Mouse (Mus musculus) midbrain, embryonic 10.5 days (tissue): ENCODE measurements around the gene Ing2. TPM values are rescaled to one million over a fixed set of nuclear protein-coding genes. Genes with fewer than 3 reads are reported as not detected.

ENCODE experiments used
- DNase-seq: peaks from one replicate; pipeline ENCODE4 v3.0.0-alpha.2; 2017; ENCODE audit warnings: low spot score
- H3K27ac ChIP-seq: fragments of 300-500 bp; sonication (generic); replicated peaks from 2 replicates; pipeline ENCODE4 v1.5.1; 2016; ENCODE audit warnings: mild to moderate bottlenecking
- H3K27me3 ChIP-seq: fragments of 300-500 bp; sonication (generic); 2 replicates; pipeline ENCODE4 v1.6.1; 2016; ENCODE audit warnings: low read depth, mild to moderate bottlenecking; ENCODE audit not compliant: poor library complexity, severe bottlenecking
- H3K36me3 ChIP-seq: fragments of 300-500 bp; sonication (generic); 2 replicates; pipeline ENCODE4 v1.6.1; 2016; ENCODE audit warnings: mild to moderate bottlenecking, moderate library complexity
- H3K4me1 ChIP-seq: fragments of 300-500 bp; sonication (generic); 2 replicates; pipeline ENCODE4 v1.6.1; 2016
- H3K4me3 ChIP-seq: fragments of 300-500 bp; sonication (generic); 2 replicates; pipeline ENCODE4 v1.5.1; 2016; ENCODE audit warnings: mild to moderate bottlenecking, moderate library complexity
- H3K9me3 ChIP-seq: fragments of 300-500 bp; sonication (generic); replicated peaks from 2 replicates; pipeline ENCODE4 v1.6.1; 2016; ENCODE audit warnings: mild to moderate bottlenecking
- WGBS: fragments of 180-500 bp; shearing (Covaris S2); methylation state at CpG from one replicate; pipeline ENCODE4 v1.1.7; 2016; 5-methylcytosine and 5-hydroxymethylcytosine counted together
- polyA plus RNA-seq: library from polyadenylated mRNA; unstranded; fragments of >200 nt; fragmentation: Nextera tagmentation; extraction: Ambion mirVana; gene quantifications from 2 replicates; pipeline ENCODE4 v1.2.1, GENCODE M21; 2016

Ing2 gene
- polyA plus RNA-seq, 1 experiment from 2014 or later, result 9.0 TPM

- Histone ChIP-seq H3K4me1 (peaks cover 27% of the 10 kb centered on the region), H3K27me3 (peaks cover 8% of the 10 kb centered on the region; the same call in 1 of the 2 replicates), H3K27ac (peak overlapping the region; percentile 84; the same call in 1 of the 2 replicates), H3K9me3 (peaks cover 4% of the 10 kb centered on the region; the same call in 1 of the 2 replicates), H3K36me3 (no peaks in the 10 kb centered on the region), H3K4me3 (peak overlapping the region; percentile 52)
- DNase-seq, result peak; percentile 20
- WGBS, result 38% methylated on average over 7 of the region's 7 CpGs
These were observed 15.9 kb upstream of the Ing2 start for GRCm38 (mm10) chr8:47691303-47691702.

DNA sequence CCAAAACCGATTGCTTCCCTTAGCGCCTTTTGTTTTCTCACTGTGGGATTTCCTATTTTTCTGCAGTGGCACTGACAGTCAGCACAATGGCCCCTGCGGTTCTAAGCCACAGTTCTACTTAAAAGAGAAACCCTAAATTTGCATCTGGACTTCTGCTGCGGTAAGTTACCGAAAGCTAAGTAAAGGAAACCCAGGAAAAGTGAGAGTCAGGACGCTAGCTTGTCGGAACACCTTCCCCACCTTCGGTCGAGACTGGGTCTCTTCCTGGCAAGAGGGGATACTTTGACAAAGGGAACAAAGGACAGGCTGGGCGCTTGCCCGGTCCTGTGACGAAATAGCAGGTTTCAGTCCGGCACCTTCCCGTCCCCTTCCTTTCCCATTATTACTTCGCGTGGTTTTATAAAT lies 15.3 kb upstream of the Ing2 start:
- WGBS, result under 1% methylated on average over 16 of the region's 16 CpGs
- H3K27ac ChIP-seq, result peak overlapping the region; percentile 84
- peak; percentile 63 for DNase-seq

GRCm38 (mm10) chr8:47689704-47690326 lies 14.5 kb upstream of the Ing2 start:
- peaks cover 2% of the 10 kb centered on the region; the same call in 1 of the 2 replicates for H3K36me3 ChIP-seq
- peak overlapping the region; percentile 43; the same call in 1 of the 2 replicates for H3K27ac ChIP-seq
- H3K9me3 ChIP-seq, result peaks cover 4% of the 10 kb centered on the region; the same call in 1 of the 2 replicates
- peaks cover 27% of the 10 kb centered on the region for H3K4me1 ChIP-seq
- H3K4me3 ChIP-seq, result no peak overlapping the region
- WGBS, result 53% methylated on average over 12 of the region's 12 CpGs
- DNase-seq, result peak; percentile 37
- peaks cover 8% of the 10 kb centered on the region; the same call in 1 of the 2 replicates for H3K27me3 ChIP-seq

More for the DNA sequence above, 15.3 kb upstream of the Ing2 start:
- H3K4me3 ChIP-seq, result peak overlapping the region; percentile 52
- H3K9me3 ChIP-seq, result peaks cover 4% of the 10 kb centered on the region; the same call in 1 of the 2 replicates
- no peaks in the 10 kb centered on the region for H3K36me3 ChIP-seq
- peaks cover 8% of the 10 kb centered on the region; the same call in 1 of the 2 replicates for H3K27me3 ChIP-seq
- peaks cover 27% of the 10 kb centered on the region for H3K4me1 ChIP-seq

- Histone ChIP-seq H3K4me1 (peaks cover 6% of the 10 kb centered on the region; the same call in 1 of the 2 replicates), H3K27ac (no peak overlapping the region), H3K4me3 (no peak overlapping the region), H3K9me3 (peaks cover 1% of the 10 kb centered on the region; the same call in 1 of the 2 replicates), H3K27me3 (no peaks in the 10 kb centered on the region), H3K36me3 (peaks cover 11% of the 10 kb centered on the region)
- no peak for DNase-seq
- WGBS, result 86% methylated on average over 5 of the region's 5 CpGs
These were observed 9.1 kb upstream of the Ing2 start for GRCm38 (mm10) chr8:47684441-47684840.

GRCm38 (mm10) chr8:47683994-47684393 lies 8.6 kb upstream of the Ing2 start:
- Histone ChIP-seq H3K36me3 (peaks cover 16% of the 10 kb centered on the region), H3K4me3 (no peak overlapping the region), H3K27me3 (no peaks in the 10 kb centered on the region), H3K27ac (no peak overlapping the region), H3K9me3 (peaks cover 4% of the 10 kb centered on the region; the same call in 1 of the 2 replicates), H3K4me1 (peaks cover 3% of the 10 kb centered on the region; the same call in 1 of the 2 replicates)
- whole genome bisulfite sequencing, result 91% methylated on average over 9 of the region's 9 CpGs
- no peak for DNase-seq

- H3K36me3 ChIP-seq, result peaks cover 24% of the 10 kb centered on the region
- no peaks in the 10 kb centered on the region for H3K27me3 ChIP-seq
- peaks cover 4% of the 10 kb centered on the region; the same call in 1 of the 2 replicates for H3K9me3 ChIP-seq
- 92% methylated on average over 4 of the region's 4 CpGs for WGBS
- H3K4me1 ChIP-seq, result peaks cover 13% of the 10 kb centered on the region
- DNase-seq, result no peak
- H3K4me3 ChIP-seq, result no peak overlapping the region
- H3K27ac ChIP-seq, result no peak overlapping the region
These were observed 5.0 kb upstream of the Ing2 start for GRCm38 (mm10) chr8:47680306-47680705.

- peaks cover 13% of the 10 kb centered on the region for H3K4me1 ChIP-seq
- no peak for DNase-seq
- H3K9me3 ChIP-seq, result peaks cover 4% of the 10 kb centered on the region; the same call in 1 of the 2 replicates
- H3K27me3 ChIP-seq, result no peaks in the 10 kb centered on the region
- H3K36me3 ChIP-seq, result peaks cover 19% of the 10 kb centered on the region
- no peak overlapping the region for H3K4me3 ChIP-seq
- WGBS, result 69% methylated on average over 1 of the region's 1 CpGs
- H3K27ac ChIP-seq, result no peak overlapping the region
These were observed 4.2 kb upstream of the Ing2 start for GRCm38 (mm10) chr8:47679603-47680002.

DNA sequence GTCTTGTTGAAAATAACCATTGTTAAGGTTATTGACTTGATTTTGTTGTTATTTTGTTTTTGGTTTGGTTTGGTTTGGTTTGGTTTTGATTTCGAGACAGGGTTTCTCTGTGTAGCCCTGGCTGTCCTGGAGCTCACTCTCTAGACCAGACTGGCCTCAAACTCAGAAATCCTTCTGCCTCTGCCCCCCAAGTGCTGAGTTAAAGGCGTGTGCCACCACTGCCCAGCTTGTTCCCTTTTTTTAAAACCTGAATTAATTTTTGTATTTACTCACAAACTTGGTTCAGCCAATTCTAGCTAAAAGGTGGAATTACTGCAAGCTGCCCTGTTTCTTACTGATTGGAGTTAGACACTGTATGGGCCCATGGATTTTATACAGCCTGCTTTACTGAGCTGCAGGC lies 1.3 kb upstream of the Ing2 start:
- H3K4me1 ChIP-seq, result peaks cover 19% of the 10 kb centered on the region
- 47% methylated on average over 2 of the region's 2 CpGs for WGBS
- no peak for DNase-seq
- H3K36me3 ChIP-seq, result peaks cover 14% of the 10 kb centered on the region
- no peaks in the 10 kb centered on the region for H3K27me3 ChIP-seq
- H3K27ac ChIP-seq, result peak overlapping the region; percentile 99; the same call in 1 of the 2 replicates
- peak overlapping the region; percentile 91 for H3K4me3 ChIP-seq
- H3K9me3 ChIP-seq, result peaks cover 4% of the 10 kb centered on the region; the same call in 1 of the 2 replicates

DNA sequence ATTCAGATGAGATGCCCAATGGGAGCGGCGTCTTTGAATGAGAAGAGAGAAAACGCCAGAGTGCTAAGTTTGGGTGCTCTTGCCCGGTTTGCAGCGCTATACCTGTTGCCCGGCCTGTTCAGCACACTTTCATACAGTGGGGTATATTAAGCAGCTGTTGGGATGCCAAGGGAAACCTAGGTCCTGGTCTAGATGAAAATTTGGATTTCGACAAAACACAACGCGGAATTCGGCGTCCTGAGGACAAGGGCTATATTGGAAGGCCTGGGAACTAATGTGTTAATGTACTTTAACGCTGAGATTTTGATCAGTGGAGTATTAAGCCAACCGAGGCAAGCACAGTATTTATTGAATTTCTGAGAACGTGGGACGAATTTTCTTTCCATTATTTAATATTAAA lies 868 bp upstream of the Ing2 start:
- H3K9me3 ChIP-seq, result peaks cover 4% of the 10 kb centered on the region; the same call in 1 of the 2 replicates
- H3K36me3 ChIP-seq, result peaks cover 14% of the 10 kb centered on the region
- H3K27me3 ChIP-seq, result no peaks in the 10 kb centered on the region
- peak overlapping the region; percentile 91 for H3K4me3 ChIP-seq
- no peak for DNase-seq
- WGBS, result 1% methylated on average over 15 of the region's 15 CpGs
- H3K4me1 ChIP-seq, result peaks cover 19% of the 10 kb centered on the region
- peak overlapping the region; percentile 99 for H3K27ac ChIP-seq

DNA sequence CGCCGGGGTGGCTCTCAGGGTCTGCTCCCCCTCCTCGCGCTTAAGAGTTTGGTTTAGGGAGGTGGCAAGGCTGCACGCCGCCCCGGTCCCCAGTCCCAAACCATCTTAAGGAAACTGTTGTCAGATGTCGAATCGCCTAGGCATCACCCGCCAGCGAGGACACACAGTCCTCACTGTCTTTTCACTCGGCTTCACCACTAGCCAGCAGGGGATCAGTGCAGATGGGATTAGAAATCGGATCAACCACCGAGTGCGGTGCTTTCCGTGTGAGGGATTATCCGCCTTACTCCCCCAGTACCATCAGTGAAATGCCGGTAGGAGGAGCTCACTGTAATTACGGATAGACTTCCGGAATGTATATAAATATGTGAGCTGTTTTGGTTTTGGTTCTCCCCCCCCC lies 430 bp upstream of the Ing2 start:
- Histone ChIP-seq H3K4me1 (peaks cover 19% of the 10 kb centered on the region), H3K27me3 (no peaks in the 10 kb centered on the region), H3K27ac (peak overlapping the region; percentile 99), H3K4me3 (peak overlapping the region; percentile 91), H3K36me3 (peaks cover 14% of the 10 kb centered on the region), H3K9me3 (peaks cover 4% of the 10 kb centered on the region; the same call in 1 of the 2 replicates)
- peak; percentile 72 for DNase-seq
- under 1% methylated on average over 20 of the region's 20 CpGs for WGBS

- Histone ChIP-seq H3K36me3 (peaks cover 17% of the 10 kb centered on the region), H3K9me3 (peaks cover under 1% of the 10 kb centered on the region; the same call in 1 of the 2 replicates), H3K27ac (peak overlapping the region; percentile 99), H3K4me3 (peak overlapping the region; percentile 91), H3K4me1 (peaks cover 19% of the 10 kb centered on the region), H3K27me3 (no peaks in the 10 kb centered on the region)
- WGBS, result under 1% methylated on average over 50 of the region's 59 CpGs
- no peak for DNase-seq
These were observed 1.1 kb downstream of the Ing2 start for GRCm38 (mm10) chr8:47674140-47674776.

DNA sequence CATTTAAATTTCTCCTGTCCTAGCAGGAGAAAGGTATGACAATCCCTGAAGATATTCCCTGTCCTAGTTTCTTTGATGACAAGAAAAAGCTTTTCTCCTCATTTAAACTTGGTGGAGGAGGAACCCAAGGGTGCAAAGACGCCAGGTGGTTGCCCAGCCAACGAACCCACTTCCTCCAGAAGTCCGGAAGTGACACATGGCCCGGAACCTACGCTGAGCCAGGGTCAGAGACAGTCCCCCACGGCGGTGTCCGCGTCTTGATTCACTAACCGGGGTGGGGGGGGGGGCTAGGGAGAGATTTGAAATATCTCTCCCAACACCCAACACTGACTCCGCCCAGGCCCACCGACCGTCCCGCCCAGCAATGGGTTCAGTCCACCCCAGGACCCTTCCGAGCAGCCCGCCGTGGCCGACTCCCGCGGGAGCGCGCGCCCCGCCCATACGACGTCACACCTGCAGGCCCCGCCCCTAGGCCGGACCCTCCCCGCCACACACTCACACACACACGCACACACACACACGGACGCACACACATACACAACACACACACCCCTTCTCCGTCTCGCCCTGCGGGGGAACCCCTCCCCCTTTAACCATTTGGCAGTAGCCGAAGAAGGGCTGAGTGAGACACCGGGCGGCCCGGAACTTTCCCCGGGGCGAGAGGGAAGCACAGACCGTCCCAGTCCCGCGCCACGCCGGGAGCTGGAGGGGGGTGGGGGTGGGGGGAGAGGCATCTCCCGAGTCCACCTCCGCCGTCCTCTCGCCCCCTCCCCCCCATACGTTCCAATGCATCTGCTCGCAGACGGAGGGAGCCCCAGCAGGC lies 1.8 kb downstream of the Ing2 start:
- Histone ChIP-seq H3K27ac (peak overlapping the region; percentile 99), H3K4me1 (peaks cover 19% of the 10 kb centered on the region), H3K9me3 (no peaks in the 10 kb centered on the region), H3K36me3 (peaks cover 18% of the 10 kb centered on the region), H3K27me3 (no peaks in the 10 kb centered on the region), H3K4me3 (peak overlapping the region; percentile 91)
- DNase-seq, result peak; percentile 93
- WGBS, result under 1% methylated on average over 34 of the region's 53 CpGs
